Mouse (Mus musculus) bone marrow, adult 2 months (tissue): Measurements from ENCODE around the gene Prl2b1. TPM values are rescaled to one million over a fixed set of nuclear protein-coding genes. Genes with fewer than 3 reads are reported as not detected.

Experiments
- H3K27ac ChIP-seq: fragments of 200-500 bp; 2 replicates; pipeline ENCODE4 v1.5.1; 2012; ENCODE audit warnings: low read depth, mild to moderate bottlenecking, control low read depth, inconsistent platforms, low read length; ENCODE audit not compliant: control insufficient read depth, poor library complexity, insufficient read depth
- H3K4me1 ChIP-seq: fragments of 200-500 bp; 2 replicates; pipeline ENCODE4 v1.6.1; 2011; ENCODE audit warnings: low read length; ENCODE audit not compliant: control insufficient read depth, insufficient read depth
- H3K4me3 ChIP-seq: fragments of 200-500 bp; replicated peaks from 2 replicates; pipeline ENCODE3; 2011; ENCODE audit warnings: mild to moderate bottlenecking, low read depth, low read length, control low read depth; ENCODE audit not compliant: control insufficient read depth
- CTCF ChIP-seq: fragments of 200-500 bp; IDR thresholded peaks from 2 replicates; pipeline ENCODE4 v1.5.1; 2011; ENCODE audit warnings: low read length, control low read depth; ENCODE audit not compliant: control insufficient read depth, insufficient read depth
- POLR2A ChIP-seq: fragments of 200-500 bp; IDR thresholded peaks from 2 replicates; pipeline ENCODE4 v1.6.1; 2011; ENCODE audit warnings: low read depth, mild to moderate bottlenecking, control low read depth, low read length, borderline replicate concordance; ENCODE audit not compliant: control insufficient read depth
- WGBS: fragments of 180-500 bp; shearing (Covaris S2); methylation state at CpG from one replicate; pipeline ENCODE4 v1.1.7; 2018; 5-methylcytosine and 5-hydroxymethylcytosine counted together
- polyA plus RNA-seq: library from polyadenylated mRNA; stranded (reverse); fragments of >200 nt; gene quantifications from 2 replicates; pipeline ENCODE4 v1.2.4, GENCODE M21; 2011; ENCODE audit warnings: low replicate concordance; ENCODE audit not compliant: missing spikeins, insufficient read depth, insufficient read length

Gene Prl2b1
- not detected in 2 replicates for polyA plus RNA-seq

GRCm38 (mm10) chr13:27390746-27391145 is at the start of gene Prl2b1:
Prl2b1 (minus strand) TSS chr13:27390846.
- Histone ChIP-seq H3K4me1 (no peaks in the 10 kb centered on the region), H3K4me3 (no peak within 1 kb of the TSS), H3K27ac (no peak within 1 kb of the TSS)
- TF ChIP-seq CTCF (no peak), POLR2A (no peak)
- 79% methylated on average over 6 of the region's 6 CpGs for WGBS

DNA sequence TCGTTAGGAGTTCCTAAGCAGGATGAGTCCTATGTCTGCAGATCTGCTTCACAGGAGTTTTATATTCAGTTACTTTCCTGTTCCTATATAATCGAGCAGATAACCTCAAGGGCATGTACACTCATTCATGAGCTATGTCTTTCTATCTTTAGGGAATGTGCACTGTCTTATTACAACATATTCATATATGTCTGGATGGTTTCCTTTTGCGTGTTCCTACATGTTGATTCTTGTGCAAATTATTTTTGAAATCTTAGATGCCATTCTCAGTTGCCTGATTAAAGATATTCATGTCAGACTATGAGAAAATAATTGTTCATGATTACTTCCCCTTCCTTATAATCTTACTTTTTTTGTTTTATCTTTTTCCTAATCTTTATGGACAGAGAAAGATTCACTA is 47.9 kb upstream of the Prl2b1 start, which contains the start of gene Prl8a6:
Gene Prl8a6, minus strand, starts transcription at position 101 of the 400 bp plus-strand sequence.
- WGBS = 76% methylated on average over 3 of the region's 3 CpGs
- H3K4me1 ChIP-seq = no peaks in the 10 kb centered on the region
- H3K4me3 ChIP-seq = no peak within 1 kb of the TSS
- no peak for TF ChIP-seq CTCF
- no peak for TF ChIP-seq POLR2A
- H3K27ac ChIP-seq = no peak within 1 kb of the TSS

GRCm38 (mm10) chr13:27433159-27433558 is 42.5 kb upstream of the Prl2b1 start:
- no peaks in the 10 kb centered on the region for H3K4me1 ChIP-seq
- no peak overlapping the region for H3K27ac ChIP-seq
- TF ChIP-seq POLR2A (no peak), CTCF (no peak)
- H3K4me3 ChIP-seq = no peak overlapping the region
- WGBS = 71% methylated on average over 1 of the region's 1 CpGs

GRCm38 (mm10) chr13:27413640-27414039 is 23.0 kb upstream of the Prl2b1 start:
- TF ChIP-seq CTCF = no peak
- TF ChIP-seq POLR2A = no peak
- Histone ChIP-seq H3K4me1 (no peaks in the 10 kb centered on the region), H3K27ac (no peak overlapping the region), H3K4me3 (no peak overlapping the region)

- 72% methylated on average over 7 of the region's 7 CpGs for WGBS
- TF ChIP-seq CTCF (no peak), POLR2A (no peak)
- no peaks in the 10 kb centered on the region for H3K4me1 ChIP-seq
- H3K27ac ChIP-seq = no peak overlapping the region
- H3K4me3 ChIP-seq = no peak overlapping the region
These were observed 8.5 kb upstream of the Prl2b1 start for GRCm38 (mm10) chr13:27399061-27399724.

DNA sequence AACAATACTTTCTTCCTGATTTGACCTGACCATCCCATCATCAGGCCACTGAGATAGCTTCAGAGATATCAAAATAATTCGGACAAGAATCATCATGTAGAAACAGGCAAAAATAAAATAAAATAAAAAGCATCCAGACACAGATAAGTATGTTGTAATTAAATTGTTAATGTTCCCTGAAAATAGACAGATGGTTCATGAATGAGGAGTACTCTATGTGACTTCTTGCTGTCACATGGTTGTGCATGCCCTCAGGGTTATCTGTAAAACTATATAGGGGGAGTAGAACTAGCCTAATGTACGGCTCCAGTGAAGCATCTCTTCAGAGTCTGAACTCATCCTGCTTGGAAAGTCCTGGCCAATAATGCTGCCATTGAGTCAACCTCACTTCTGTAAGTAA is 45.3 kb downstream of the Prl2b1 start, which contains the start of gene Prl8a2:
Gene Prl8a2, plus strand, starts transcription at position 301 of the 400 bp plus-strand sequence.
- Histone ChIP-seq H3K4me1 (no peaks in the 10 kb centered on the region), H3K27ac (no peak within 1 kb of the TSS), H3K4me3 (no peak within 1 kb of the TSS)
- TF ChIP-seq POLR2A (no peak), CTCF (no peak)
- WGBS = 74% methylated on average over 2 of the region's 2 CpGs

DNA sequence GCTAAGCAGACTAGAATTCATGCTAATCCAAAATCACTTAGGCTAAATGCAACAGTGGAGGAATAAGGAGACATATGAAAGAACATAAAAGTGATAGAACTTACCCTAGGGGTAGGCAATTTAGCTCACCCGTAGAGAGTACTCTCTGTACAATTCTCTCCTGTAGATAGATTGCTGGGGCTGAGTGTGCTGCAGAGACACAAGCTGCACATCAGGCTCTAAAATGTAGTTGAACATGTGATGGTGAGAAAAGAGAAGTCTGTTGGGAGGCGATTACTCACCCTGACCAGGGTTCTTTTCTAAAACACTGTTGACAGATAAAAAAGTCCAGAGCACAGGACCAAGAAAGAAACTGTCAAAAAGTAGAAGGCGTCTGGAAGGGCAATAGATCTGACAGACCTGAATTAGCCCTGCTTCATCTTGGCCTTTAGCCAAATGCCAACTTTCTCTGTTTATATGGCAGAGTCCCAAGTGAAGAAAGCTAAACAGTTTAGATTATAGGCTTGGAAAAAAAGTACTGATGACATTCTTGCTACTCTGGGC is 47.8 kb downstream of the Prl2b1 start:
- H3K4me3 ChIP-seq = no peak overlapping the region
- H3K27ac ChIP-seq = no peak overlapping the region
- 67% methylated on average over 3 of the region's 3 CpGs for WGBS
- TF ChIP-seq CTCF = no peak
- TF ChIP-seq POLR2A = no peak
- H3K4me1 ChIP-seq = no peaks in the 10 kb centered on the region

DNA sequence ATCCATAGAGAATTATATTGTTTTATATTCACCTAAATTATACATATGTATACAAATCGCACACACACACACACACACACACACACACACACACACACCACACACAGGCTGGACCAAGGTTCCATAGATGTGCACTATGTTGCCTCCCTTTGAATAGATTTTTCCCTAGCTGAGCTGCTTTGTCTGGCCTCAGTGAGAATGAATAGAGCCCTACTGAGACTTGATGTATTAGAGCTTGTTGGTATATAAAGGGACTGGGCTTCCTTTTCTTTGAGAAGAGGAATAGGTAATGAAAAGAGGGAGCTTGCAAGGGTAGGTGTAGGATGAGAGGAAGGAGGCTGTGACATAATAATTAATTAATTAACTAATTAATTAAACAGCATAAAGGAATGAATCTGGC is 55.7 kb downstream of the Prl2b1 start:
- 67% methylated on average over 1 of the region's 1 CpGs for WGBS
- Histone ChIP-seq H3K4me3 (no peak overlapping the region), H3K4me1 (no peaks in the 10 kb centered on the region), H3K27ac (no peak overlapping the region)
- TF ChIP-seq CTCF (no peak), POLR2A (no peak)

Other genes starting within 250 kb of the Prl2b1 start
- gene Prl3d3, start 234.1 kb downstream of the Prl2b1 start, polyA plus RNA-seq = not detected in 2 replicates
- gene Prl3c1, start 194.2 kb downstream of the Prl2b1 start, polyA plus RNA-seq = not detected in 2 replicates
- gene Prl3b1, start 149.0 kb downstream of the Prl2b1 start, polyA plus RNA-seq = not detected in 2 replicates
- gene Prl3a1, start 131.4 kb downstream of the Prl2b1 start, polyA plus RNA-seq = 1.3 TPM in 1 of 2 replicates, not detected in the other
- not detected in 2 replicates for gene Prl6a1, start 78.2 kb downstream of the Prl2b1 start, polyA plus RNA-seq
- gene Prl8a2, start 45.2 kb downstream of the Prl2b1 start, polyA plus RNA-seq = not detected in 2 replicates
- gene Prl8a6, start 47.8 kb upstream of the Prl2b1 start, polyA plus RNA-seq = not detected in 2 replicates
- not detected in 2 replicates for gene Prl8a8, start 122.4 kb upstream of the Prl2b1 start, polyA plus RNA-seq
- gene Prl8a9, start 173.8 kb upstream of the Prl2b1 start, polyA plus RNA-seq = not detected in 2 replicates
- gene Prl8a1, start 191.3 kb upstream of the Prl2b1 start, polyA plus RNA-seq = not detected in 2 replicates
- gene Prl7b1, start 219.7 kb upstream of the Prl2b1 start, polyA plus RNA-seq = not detected in 2 replicates